Mouse (Mus musculus) embryonic fibroblast, embryonic 13.5 days (primary cell): Measurements from ENCODE around the gene 1810046K07Rik. TPM values are rescaled to one million over a fixed set of nuclear protein-coding genes. Genes with fewer than 3 reads are reported as not detected.

Experiments used
- H3K27ac ChIP-seq: 2 replicates; pipeline ENCODE4 v1.5.1; 2012; ENCODE audit warnings: low read length, control low read depth, inconsistent platforms; ENCODE audit not compliant: insufficient read depth
- H3K4me1 ChIP-seq: 2 replicates; pipeline ENCODE4 v1.6.1; 2011; ENCODE audit warnings: low read length; ENCODE audit not compliant: control insufficient read depth, insufficient read depth
- H3K4me3 ChIP-seq: 2 replicates; pipeline ENCODE4 v1.5.1; 2011; ENCODE audit warnings: mild to moderate bottlenecking, control low read depth, low read length; ENCODE audit not compliant: insufficient read depth
- CTCF ChIP-seq: IDR thresholded peaks from 2 replicates; pipeline ENCODE4 v1.5.1; 2011; ENCODE audit warnings: mild to moderate bottlenecking, control low read depth, low read length, moderate library complexity, borderline replicate concordance; ENCODE audit not compliant: insufficient read depth
- POLR2A ChIP-seq: IDR thresholded peaks from 2 replicates; pipeline ENCODE4 v1.6.1; 2011; ENCODE audit warnings: low read depth, mild to moderate bottlenecking, control low read depth, low read length, moderate library complexity
- polyA plus RNA-seq: library from polyadenylated mRNA; stranded (reverse); fragments of >200 nt; gene quantifications from 2 replicates; pipeline ENCODE4 v1.2.4, GENCODE M21; 2011; ENCODE audit warnings: low read depth; ENCODE audit not compliant: missing spikeins, insufficient read length

1810046K07Rik gene
- not detected in 2 replicates for polyA plus RNA-seq

DNA sequence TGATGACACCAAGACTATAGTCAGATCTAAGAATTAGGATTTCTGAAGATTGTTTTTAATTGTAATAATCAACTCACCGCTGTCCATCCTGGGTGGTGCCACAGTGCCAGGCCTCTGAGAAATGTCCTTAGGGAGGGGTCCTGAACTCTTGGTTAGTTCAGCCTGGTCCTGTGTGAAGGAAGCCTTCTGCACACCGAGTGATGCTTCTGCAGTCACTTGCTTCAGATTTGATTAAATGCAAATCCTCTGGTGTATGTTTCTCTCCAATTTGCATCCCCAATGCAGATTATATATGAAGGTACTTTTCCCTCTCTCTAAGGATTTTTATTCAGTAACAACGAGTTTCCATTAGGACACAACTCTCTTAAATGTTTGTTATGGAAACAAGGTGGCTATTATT lies at the start of gene 1810046K07Rik:
Gene 1810046K07Rik (minus strand): TSS at position 187 of the 400 bp plus-strand sequence.
- H3K4me3 ChIP-seq = no peak within 1 kb of the TSS
- H3K27ac ChIP-seq = no peak within 1 kb of the TSS
- H3K4me1 ChIP-seq = no peaks in the 10 kb centered on the region
- TF ChIP-seq CTCF (no peak), POLR2A (no peak)

DNA sequence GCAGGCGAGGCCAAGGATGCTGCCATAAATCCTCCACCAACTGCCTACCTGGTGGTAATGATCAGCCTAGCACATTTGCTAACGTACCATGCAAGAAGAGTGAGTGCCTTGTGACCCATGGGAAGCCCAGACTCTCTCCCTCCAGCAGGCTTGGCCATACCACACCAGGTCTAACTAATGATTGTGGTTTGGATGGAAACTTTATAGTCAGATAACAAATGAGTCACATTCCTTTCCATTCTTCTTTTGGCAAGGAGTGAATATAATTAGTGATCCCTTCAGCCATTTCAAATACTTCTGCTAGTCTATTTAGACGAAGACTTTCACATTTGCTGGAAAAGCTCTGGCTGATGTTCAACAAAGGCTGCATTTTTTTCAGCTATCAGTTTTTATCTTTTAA lies 40.8 kb upstream of the 1810046K07Rik start:
- Histone ChIP-seq H3K4me3 (no peak overlapping the region), H3K4me1 (peaks cover 2% of the 10 kb centered on the region; the same call in 1 of the 2 replicates), H3K27ac (peak overlapping the region; percentile 86; the same call in 1 of the 2 replicates)
- TF ChIP-seq CTCF = no peak
- no peak for TF ChIP-seq POLR2A

DNA sequence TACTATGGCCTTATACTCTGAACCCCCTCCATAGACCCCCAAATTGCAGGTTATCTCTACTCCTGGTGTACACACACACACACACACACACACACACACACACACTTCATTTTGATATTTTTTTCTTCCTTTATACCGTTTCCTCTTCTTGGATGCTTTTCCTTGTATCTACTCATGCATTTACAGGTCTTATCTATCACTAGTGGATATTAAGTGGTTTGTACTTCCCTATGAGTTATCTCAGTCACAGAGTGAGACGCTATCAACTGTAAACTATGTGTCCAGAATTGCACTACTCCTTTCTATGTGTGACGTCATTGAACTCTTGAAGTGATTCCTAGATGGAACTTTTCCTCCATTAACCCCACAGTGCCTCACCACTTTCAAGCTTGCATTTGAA lies 38.4 kb upstream of the 1810046K07Rik start:
- peaks cover 2% of the 10 kb centered on the region; the same call in 1 of the 2 replicates for H3K4me1 ChIP-seq
- H3K4me3 ChIP-seq = no peak overlapping the region
- TF ChIP-seq CTCF (no peak), POLR2A (no peak)
- no peak overlapping the region for H3K27ac ChIP-seq

DNA sequence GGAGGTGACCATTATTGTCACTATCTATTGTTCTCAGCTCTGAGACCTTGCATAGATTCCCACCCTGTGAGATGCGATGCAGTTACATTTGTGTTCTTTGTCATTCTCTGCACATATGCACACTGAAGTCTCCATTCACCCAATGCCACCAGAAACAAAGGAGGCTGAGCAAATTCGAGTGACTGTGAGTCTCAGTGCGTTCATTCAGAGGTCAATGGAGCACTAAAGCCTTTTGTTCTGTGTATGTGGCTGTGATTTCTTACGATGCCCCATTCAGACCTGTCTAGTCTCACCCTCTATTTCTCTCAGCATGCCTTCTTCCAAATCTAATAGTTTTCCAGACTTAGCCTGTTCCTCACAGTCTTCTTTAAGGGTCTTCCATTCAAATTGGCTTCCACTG lies 35.3 kb upstream of the 1810046K07Rik start:
- Histone ChIP-seq H3K4me1 (no peaks in the 10 kb centered on the region), H3K27ac (no peak overlapping the region), H3K4me3 (no peak overlapping the region)
- no peak for TF ChIP-seq CTCF
- TF ChIP-seq POLR2A = no peak

DNA sequence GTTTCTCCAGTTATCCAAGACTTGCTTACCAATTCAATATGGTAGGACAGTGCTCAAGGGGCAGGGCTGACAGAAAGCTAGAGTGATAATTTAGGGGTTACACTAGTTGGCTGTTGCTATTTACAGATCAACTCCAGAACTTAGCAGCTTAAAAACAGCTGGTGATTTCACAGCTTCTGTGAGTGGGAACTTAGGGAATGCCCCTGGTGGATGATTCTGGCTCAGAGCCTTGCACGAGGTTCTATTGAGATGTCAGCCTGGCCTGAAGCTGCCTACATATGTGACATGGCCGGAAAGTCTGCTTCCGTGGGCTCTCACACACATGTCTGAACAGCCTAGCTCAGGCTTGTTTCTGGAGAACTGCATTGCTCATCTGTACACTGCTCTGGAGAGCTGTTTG lies 24.8 kb upstream of the 1810046K07Rik start:
- H3K27ac ChIP-seq = no peak overlapping the region
- H3K4me1 ChIP-seq = no peaks in the 10 kb centered on the region; the same call in 1 of the 2 replicates
- no peak overlapping the region for H3K4me3 ChIP-seq
- no peak for TF ChIP-seq POLR2A
- no peak for TF ChIP-seq CTCF

DNA sequence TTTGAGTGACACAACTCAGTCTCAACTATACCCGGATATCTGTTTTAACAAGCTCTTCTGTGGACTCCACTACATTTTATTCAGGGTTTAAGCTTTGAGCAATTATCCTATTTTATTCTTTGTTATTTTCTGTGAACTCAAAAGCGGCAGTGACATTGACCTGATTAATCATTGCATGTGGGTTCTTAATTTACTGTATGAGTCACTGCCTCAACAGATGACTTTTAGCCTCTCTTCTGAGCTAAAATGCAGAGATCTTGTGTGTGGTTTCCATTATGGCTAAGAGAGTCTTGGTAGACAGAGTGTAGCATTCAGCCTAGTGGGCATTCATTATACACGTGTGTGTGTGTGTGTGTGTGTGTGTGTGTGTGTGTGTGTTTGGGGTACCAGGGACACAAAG lies 24.2 kb upstream of the 1810046K07Rik start:
- Histone ChIP-seq H3K4me3 (no peak overlapping the region), H3K4me1 (no peaks in the 10 kb centered on the region; the same call in 1 of the 2 replicates), H3K27ac (no peak overlapping the region)
- TF ChIP-seq CTCF (no peak), POLR2A (no peak)

DNA sequence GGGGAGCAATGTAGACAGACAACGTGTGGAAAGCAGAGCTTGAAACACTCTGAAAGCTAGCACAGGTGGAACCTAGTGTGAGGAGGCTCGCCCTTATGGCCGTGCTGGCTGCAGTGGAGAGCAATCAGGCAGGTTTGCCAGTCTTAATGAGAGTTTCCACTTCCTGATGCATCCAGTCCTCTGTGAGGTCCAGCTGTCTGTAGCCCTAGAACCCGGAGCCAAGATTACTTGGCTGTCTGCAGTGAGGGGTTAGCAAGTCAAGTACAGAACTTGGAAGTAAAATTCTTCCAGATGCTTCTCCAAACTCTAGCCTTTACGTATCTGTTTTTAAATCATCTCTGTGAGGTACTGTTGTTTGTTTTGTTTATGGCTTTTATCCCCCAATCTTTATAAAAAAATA lies 20.7 kb upstream of the 1810046K07Rik start:
- no peak overlapping the region for H3K27ac ChIP-seq
- H3K4me3 ChIP-seq = no peak overlapping the region
- no peaks in the 10 kb centered on the region; the same call in 1 of the 2 replicates for H3K4me1 ChIP-seq
- TF ChIP-seq POLR2A (no peak), CTCF (no peak)

DNA sequence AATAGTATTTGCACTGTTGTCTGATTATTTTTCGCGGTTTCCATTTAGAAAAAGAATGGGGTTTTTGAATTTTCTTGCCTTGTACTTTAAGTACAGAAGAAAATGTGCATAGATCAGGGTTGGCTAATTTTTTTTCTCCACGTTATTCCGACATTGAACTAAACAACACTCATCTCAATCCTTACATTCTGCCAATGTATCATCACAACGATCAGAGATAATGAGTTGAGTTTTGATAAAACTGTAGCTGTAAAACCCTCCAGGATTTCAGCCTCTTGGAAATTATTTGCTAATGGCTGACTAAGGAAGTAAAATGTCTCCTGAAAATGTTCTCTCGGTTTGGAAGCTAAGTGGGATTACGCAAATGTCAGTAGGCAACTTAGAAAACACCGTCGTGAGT lies 17.1 kb upstream of the 1810046K07Rik start:
- Histone ChIP-seq H3K4me1 (no peaks in the 10 kb centered on the region), H3K27ac (no peak overlapping the region), H3K4me3 (no peak overlapping the region)
- TF ChIP-seq CTCF = no peak
- no peak for TF ChIP-seq POLR2A

DNA sequence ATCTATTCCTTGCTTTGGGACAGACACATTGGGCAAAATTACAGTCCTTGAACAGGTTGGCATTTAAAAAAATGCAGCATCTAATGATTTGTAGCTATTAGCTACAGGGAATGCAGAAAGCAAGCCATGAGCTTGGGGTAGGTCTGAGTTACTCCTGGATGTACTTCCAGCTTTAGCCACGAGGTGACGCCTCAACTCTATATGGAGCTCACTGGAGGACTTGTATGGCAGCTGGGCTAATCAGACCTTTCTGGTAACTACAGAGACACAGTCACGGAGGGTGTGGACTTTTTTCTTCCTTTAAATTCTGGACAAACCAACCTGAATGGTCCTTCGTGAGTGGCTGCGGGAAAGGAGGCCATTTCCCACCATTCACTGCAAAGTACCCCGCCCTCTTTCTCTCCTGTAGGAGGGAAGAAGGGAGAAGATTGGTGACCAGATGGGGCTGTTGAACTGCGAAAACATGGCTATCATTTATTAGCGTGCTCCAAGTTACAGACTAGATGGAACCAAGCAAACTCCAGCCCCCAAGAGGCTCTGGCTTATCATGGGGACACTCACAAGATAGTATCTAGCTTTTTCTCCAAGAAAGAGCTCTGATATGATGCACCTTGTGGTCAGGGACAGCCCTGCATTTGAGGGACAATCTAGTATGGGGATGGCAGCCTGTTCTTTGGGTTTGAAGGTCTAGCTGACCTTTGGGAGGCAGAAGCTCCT lies 6.7 kb upstream of the 1810046K07Rik start:
- TF ChIP-seq CTCF (peak; percentile 67; the same call in 1 of the 2 replicates), POLR2A (no peak)
- H3K4me3 ChIP-seq = no peak overlapping the region
- no peaks in the 10 kb centered on the region for H3K4me1 ChIP-seq
- no peak overlapping the region for H3K27ac ChIP-seq

DNA sequence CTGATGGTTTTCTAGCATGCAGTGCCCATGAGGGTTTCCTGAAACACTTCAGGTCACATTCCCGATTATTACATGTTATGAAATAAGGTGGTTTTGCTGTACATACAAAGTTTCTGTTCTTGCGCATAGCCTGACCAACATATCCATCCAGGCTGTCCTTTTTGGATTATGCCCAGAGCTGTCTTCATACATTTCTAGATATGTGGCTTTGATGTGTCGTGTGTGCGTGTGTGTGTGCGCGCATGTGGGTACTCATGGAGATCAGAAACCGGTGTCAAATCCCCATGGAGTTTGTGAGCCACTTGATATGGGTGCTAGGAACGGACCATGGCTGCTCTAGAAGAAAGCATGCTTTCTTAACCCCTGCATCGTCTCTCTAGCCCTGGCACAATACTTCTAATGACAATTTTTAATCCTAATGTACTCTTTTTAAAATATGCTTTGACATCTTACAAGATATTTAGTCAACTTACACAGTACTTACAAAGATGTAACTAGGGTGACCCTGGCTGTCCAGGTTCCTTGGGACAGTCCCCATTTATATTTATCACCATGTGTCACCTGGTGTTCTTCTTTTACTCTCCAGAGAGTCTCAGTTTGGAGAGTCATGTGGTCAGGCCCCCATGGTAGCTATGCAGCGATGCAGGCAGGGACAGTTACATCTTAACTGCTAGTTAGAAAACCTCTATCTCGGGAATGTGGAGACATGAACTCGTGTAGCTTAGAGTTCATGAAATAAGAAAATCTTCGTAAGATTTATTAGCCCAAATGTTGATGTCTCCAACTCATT lies 2.9 kb upstream of the 1810046K07Rik start:
- Histone ChIP-seq H3K27ac (no peak overlapping the region), H3K4me3 (no peak overlapping the region), H3K4me1 (no peaks in the 10 kb centered on the region)
- TF ChIP-seq CTCF = no peak
- no peak for TF ChIP-seq POLR2A
